Mouse (Mus musculus): Measurements from ENCODE around the gene Baiap2l2.
A peak's percentile ranks its signal among the peaks of the same experiment; 100 is the strongest.

The Baiap2l2 gene

GRCm38 (mm10) chr15:79285399-79285798 is at the start of gene Baiap2l2:
Gene Baiap2l2 (minus strand): TSS chr15:79285537.
- no peak for DNase-seq (ENCODE audit: low spot score in 2 of 2)

- DNase-seq (ENCODE audit: low spot score in 2 of 2): no peak
These were observed 48.1 kb upstream of the Baiap2l2 start for GRCm38 (mm10) chr15:79333409-79333808.

- DNase-seq (ENCODE audit: low spot score in 2 of 2): no peak
These were observed 45.2 kb upstream of the Baiap2l2 start for GRCm38 (mm10) chr15:79330521-79330920.

DNA sequence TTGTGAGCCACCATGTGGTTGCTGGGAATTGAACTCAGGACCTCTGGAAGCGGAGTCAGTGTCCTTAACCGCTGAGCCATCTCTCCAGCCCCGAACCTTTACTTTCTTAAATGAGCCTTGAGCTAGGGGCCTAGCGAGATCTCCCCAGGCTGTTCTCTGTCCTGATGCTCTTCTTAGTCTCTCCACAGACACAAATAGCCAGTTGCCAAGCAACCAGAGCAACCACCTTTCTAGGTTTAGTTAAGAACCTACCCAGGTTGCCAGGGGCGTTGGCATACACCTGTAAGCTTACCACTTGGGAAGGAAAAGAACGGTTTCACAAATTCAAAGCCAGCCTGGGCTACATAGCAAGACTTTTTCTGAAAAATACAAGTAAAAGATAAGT is 44.6 kb upstream of the Baiap2l2 start:
- DNase-seq (ENCODE audit: low spot score in 2 of 2): no peak

- DNase-seq (ENCODE audit: low spot score in 2 of 2): no peak
These were observed 44.1 kb upstream of the Baiap2l2 start for GRCm38 (mm10) chr15:79329346-79329978.

GRCm38 (mm10) chr15:79328939-79329275 is 43.6 kb upstream of the Baiap2l2 start:
- no peak for DNase-seq (ENCODE audit: low spot score in 2 of 2)

DNA sequence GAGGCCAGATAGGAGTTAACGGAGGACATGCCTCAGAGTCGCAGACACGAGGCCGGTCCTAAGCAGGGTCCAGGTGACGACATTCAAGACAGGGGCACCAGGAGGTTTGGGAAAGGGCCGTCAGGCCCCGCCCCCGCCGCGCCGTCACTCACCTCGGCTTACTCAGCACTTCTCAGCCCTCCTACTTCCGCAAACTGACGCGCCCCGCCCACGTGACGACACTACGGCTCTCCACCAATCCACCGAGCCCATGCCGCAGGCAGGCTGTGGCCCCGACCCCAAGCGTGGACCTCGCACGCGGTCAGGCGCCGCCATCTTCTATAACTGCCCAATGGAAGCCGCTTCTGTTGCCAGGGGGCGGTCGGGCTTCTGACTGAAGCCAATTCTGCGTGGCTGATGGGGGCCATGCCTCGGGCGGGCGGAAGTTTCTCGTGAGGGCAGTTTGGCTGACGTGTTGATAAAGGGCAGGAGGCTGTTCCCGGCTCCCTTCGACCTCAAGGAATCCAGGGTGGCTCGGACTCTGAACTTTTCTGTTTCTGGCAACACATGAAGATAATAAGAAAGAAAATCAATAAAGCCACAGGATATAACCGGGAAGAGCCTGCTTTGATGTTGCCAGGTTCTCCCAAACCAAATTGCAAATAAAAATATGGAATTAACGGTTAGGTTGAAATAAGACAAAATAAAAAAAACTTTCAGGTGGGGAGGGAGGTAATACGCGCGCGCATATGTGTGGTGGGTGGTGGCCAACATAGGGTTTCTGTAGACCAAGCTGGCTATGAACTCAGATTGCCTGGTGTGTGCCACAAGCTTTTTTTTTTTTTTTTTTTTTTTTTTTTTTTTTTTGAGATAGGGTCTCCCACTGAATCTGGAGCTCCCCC is 43.0 kb upstream of the Baiap2l2 start, which contains the start of gene Pla2g6:
Gene Pla2g6, minus strand, starts transcription at position 333 of the 881 bp plus-strand sequence.
- DNase-seq (ENCODE audit: low spot score in 2 of 2): peak; percentile 99

DNA sequence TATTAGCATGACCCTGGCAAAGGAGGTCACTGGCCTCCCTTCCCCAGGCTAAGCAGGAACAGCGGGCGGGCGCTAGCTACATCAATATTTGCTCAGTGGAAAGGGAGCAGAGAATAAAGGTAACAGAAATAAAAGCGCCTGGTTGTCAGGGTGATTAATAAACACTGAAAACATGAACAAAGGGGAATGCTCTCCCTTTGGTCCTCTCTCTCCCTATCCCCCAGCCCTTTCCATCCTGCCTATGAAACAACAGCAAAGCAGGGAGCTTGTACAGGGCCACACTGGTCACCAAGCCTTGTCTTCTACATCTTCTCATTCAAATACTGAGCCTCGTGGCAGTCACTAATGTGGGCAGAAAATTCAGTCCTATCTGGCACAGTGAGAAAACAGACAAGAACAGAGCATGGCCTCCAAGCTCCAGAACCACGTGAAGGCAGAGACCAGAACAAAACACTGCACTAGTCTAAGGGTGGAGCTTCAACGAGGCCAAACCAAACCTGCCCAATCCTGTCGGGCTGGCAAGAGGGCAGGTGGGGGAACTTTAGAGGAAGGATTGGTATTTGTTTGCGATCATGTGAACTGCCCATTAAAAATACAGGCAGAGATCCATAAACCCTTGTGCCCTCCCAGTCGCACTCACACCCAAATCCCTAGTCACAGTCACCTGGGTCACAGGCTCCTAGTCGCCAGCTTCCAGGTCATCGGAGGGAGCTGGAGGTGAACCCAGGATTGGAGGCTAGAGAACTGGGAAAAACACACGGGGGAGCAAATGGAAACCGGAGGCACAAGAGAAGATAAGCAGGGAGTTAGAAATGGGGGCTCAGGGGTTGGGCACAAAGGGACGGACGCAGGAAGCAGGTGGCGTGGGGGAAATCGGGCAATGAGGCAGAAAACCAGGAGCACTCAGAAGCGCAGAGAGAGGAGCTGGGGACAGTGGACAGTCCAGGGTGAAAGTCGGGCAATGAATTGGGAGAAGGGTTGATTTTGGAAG is 41.9 kb upstream of the Baiap2l2 start:
- DNase-seq (ENCODE audit: low spot score in 2 of 2): peak; percentile 43 to 61

DNA sequence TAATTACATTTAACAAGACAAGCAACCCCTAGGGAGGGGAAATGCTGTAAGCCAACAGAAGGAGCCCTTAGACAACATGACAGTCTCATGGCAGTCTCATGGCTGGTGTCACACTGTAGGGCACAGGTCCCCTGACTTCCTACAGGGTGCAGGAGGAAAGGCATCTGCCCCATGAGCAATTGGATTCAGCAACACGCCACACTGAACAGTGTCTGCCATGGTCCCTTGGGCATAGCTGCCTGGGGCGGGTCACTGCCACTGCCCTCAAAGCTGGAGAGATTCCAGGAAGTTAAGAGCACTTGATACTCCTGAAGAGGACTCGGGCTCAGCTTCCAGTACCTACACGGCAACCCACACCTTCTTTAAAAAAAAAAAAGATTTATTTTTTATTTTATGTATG is 40.9 kb upstream of the Baiap2l2 start:
- DNase-seq (ENCODE audit: low spot score in 2 of 2): no peak

DNA sequence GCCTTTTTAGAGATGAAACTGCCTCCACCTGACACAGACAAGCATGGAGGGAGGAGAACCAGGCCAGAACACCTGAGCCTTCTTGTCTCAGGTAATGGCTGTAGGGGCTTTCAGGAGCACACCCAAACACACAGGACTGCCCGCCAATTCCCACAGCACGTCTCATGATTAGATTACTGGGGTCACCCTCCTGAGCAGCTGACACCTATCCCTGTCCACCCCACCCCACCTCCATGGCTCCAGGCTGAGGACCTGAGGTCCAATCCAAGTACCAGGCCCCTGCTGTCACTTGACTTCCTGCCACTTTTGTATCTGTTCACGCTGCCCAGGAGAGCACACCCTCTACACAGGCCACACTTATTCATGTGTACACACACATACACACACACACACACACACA is 40.4 kb upstream of the Baiap2l2 start:
- no peak for DNase-seq (ENCODE audit: low spot score in 2 of 2)

GRCm38 (mm10) chr15:79324373-79324772 is 39.0 kb upstream of the Baiap2l2 start:
- DNase-seq (ENCODE audit: low spot score in 2 of 2): no peak

DNA sequence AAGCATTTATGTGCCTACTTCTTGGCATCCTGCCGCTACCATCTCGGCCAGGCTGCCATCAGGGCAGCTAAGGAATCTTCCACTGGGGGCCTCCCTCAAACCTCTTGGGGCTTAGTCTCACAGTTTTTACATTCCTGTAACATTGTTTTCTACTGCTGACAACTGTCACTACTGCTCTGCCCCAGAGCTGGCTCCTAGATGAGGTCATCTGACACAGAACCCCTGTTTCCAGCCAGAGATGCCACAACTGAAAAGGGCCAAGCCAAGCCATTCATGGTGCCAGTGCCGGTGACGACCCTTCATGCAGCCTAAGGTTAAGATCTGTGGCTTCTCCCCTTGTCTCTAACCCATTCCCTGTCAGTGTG is 38.4 kb upstream of the Baiap2l2 start:
- no peak for DNase-seq (ENCODE audit: low spot score in 2 of 2)

DNA sequence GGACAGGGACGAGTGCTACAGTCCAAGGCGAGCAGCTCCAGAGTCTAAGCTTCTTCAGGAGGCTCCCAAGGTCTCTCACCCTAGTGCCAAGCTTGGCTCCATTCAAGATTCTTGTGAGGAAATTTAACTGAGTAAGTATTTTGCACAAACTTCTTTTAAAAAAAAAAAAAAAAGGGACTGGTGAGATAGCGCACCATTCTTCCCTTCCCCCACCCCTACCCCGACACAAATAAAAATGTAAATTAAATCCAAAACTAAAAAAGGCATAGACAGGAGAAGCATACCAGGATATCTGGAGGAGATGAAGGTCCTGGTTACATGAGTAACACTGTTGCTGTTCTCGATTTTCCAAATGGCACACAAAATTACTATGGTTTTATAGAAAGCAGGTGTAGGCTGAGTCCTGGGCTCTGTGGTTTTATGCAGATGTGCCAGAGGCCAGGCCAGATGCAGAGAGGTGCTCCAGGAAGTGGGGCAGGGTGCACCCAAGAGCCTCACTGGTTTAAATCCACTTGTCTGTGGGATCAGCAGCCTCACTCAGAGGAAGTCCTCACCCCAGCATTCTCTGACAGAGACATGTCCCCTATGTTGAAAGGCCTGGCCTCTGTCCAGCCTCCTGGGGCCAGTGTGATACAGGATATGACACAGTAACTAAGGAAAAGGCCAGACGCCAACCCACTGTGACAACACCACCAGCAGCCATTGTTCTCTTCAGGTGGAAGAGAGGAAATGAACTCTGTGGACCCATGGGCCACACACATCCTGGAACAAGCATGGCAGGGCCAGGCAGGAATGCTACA is 37.9 kb upstream of the Baiap2l2 start:
- peak; percentile 39 to 46 for DNase-seq (ENCODE audit: low spot score in 2 of 2)

GRCm38 (mm10) chr15:79322281-79322990 is 37.1 kb upstream of the Baiap2l2 start:
- no peak for DNase-seq (ENCODE audit: low spot score in 2 of 2)

GRCm38 (mm10) chr15:79321733-79322190 is 36.4 kb upstream of the Baiap2l2 start:
- no peak for DNase-seq (ENCODE audit: low spot score in 2 of 2)

GRCm38 (mm10) chr15:79313848-79314369 is 28.6 kb upstream of the Baiap2l2 start:
- DNase-seq (ENCODE audit: low spot score in 2 of 2): no peak

- no peak for DNase-seq (ENCODE audit: low spot score in 2 of 2)
These were observed 22.5 kb upstream of the Baiap2l2 start for GRCm38 (mm10) chr15:79307861-79308260.

DNA sequence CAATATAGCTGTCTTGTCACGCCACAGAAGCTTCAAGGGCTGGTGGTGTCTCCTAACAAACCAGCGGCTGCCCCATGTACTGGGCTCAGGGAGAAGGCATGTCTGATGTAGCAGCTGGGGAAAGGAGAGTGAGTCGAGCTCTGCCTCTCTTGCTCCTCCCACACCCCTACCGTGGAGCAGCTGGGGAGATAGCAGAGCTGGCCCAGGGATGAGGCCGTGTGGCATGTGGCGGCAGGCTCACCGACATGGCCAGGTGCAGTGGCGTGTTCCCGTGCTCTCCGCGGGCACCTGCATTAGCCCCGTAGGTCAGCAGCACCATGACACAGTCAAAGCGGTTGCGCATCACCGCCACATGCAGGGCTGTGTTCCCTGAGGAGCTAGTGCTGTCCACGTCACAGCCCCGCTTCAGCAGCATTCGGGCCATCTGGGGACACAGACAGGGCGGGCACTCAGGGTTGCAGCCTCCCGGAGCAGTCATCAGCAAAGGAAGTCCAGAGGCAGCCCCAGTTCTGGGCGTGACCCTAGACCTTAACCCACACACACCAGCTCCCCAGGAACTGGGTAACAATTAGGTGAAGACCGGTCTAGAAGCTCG is 20.8 kb upstream of the Baiap2l2 start:
- DNase-seq (ENCODE audit: low spot score in 2 of 2): no peak

DNA sequence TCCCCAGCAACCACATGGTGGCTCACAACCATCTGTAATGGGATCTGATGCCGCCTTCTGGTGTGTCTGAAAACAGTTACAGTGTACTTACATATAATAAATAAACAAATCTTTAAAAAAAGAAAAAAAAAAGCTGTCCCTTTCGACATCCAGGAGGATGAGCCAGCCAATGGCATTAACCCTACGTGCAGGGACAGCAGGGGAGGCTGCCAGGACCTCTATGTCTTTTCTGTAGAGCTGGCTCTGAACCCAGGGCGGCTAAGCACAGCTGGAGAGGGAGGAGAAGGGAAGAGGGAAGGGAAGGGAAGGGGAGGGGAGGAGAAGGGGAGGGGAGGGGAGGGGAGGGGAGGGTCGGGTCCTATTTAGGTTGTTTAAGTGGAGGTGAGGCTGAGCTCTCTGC is 19.5 kb upstream of the Baiap2l2 start:
- no peak for DNase-seq (ENCODE audit: low spot score in 2 of 2)

DNA sequence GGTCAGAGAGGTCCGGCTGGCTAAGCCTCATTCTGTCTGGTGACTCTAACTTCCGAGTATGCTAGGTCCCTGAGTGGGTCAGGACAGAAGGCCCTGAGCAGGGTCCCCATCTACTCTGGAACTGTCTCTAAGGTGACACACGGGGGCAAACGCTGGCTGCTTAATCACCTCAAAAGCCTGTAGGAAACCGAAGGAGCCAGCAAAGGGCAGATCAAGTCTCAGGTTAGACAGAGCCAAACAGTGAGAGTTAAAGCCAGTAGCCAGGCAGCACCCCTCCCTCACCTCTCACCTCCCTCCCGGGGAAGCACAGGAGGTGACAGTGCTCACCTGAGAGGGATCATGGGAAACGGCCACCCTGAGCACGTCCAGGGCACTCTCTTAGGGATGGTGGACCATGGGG is 18.4 kb upstream of the Baiap2l2 start:
- no peak for DNase-seq (ENCODE audit: low spot score in 2 of 2)
